Mouse (Mus musculus) lung, adult 2 months (tissue): ENCODE measurements around the gene Actrt3.
"Not testable (repeated sequence)": the region's sequence is repeated elsewhere in the genome, so short reads cannot be mapped to it uniquely, and the experiment has no call there.

Experiments used
- CTCF ChIP-seq: fragments of 200-500 bp; IDR thresholded peaks from 2 replicates; pipeline ENCODE4 v1.5.1; 2011; ENCODE audit warnings: mild to moderate bottlenecking, low read length, control low read depth; ENCODE audit not compliant: insufficient read depth
- POLR2A ChIP-seq: fragments of 200-500 bp; IDR thresholded peaks from 2 replicates; pipeline ENCODE4 v1.6.1; 2011; ENCODE audit warnings: low read depth, mild to moderate bottlenecking, control low read depth, low read length, borderline replicate concordance; ENCODE audit errors: extremely low read depth

DNA sequence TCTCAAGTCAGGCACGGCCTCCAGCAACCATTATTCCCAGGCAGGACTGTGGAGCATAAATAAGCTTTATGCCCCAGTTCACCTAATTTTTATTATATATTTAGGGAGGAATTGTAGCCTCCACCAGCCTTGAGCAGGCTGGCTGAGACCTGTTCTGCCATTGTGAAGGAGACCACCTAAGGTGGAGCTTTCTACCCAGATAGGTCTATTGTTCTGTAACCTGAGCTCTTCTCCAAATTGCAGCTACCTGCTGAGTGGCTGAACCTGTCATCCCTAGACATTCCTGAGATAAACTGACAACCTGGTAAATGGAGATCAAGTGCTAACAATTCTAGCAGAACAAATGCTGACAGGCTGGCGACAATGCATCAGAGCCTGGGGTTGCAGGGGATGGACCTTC lies 33.4 kb downstream of the Actrt3 start:
- not testable (repeated sequence) for TF ChIP-seq CTCF, POLR2A
